Mouse (Mus musculus) embryonic stem cell, embryonic (primary cell): Measurements from ENCODE around the gene Dnaaf5.

ENCODE experiments used
- CTCF ChIA-PET, 4 experiments: fragments of 300-600 bp in 2 of 4; fragments of 350-600 bp in 2 of 4; sonication (Branson Sonifier 250); formaldehyde crosslinking; loops; one replicate each; lab custom pipeline; 2022; ENCODE audit warnings: inconsistent platforms in 2 of 4; lab: Charles Lee
- POLR2A ChIA-PET, 4 experiments: fragments of 300-600 bp in 2 of 4; fragments of 350-600 bp in 2 of 4; sonication (Branson Sonifier 250); formaldehyde crosslinking; loops; one replicate each; lab custom pipeline; 2022; ENCODE audit warnings: antibody characterized with exemption in 4 of 4, inconsistent platforms in 1 of 4; lab: Charles Lee

Gene Dnaaf5

DNA sequence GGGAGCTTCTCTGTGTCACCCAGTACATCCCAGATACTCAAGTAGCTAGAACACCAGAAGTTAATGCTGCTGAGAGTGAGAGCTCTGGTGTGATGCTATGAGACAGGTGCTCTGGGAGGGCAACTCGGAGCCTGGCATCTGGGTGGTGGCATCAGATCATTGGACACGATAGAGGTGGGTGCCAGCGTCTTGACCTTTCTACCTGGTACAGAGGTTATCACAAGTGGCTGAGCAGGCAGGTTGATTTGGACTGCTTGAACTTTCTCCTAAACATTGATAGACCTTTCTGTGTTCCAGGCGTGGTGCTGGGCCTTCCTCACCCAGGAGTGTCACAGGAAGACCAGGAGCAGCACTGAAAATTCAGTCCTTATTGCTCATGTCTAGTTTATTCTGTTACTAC is 77.2 kb downstream of the Dnaaf5 start:
- CTCF ChIA-PET: interaction anchor here in 2 of 4 experiments (0.7 to 1.3 kb wide), 2 partner anchors 24 to 27 kb away, joined by 3 to 4 read pairs; partner anchors contain the start of gene Sun1 (in 1 of the 2)
- POLR2A ChIA-PET: interaction anchor here in 1 of 4 experiments (1.2 to 1.9 kb wide), 3 partner anchors 10 to 25 kb away, joined by 5 read pairs; partner anchors contain the start of gene Get4

DNA sequence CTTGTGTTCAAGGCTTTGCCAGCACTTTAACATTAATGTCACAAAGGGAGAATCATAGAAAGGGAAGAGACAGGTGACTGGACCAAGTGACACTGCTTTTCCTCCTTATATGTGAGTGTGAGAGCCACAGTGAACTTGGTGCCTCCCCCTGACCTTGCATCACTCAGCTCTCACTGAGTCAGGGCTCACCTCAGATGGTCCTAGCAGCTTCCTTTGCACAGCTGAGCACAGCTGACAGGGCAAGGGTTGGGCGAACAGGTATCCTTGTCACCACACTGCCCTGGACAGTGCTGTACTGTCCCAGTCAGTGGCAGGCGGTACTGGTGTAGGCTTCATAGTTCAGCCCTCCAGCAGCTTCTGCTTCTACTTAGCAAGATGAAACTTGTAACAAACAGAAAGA is 77.6 kb downstream of the Dnaaf5 start:
- CTCF ChIA-PET: interaction anchor here in 3 of 4 experiments (0.7 to 1.3 kb wide), 3 partner anchors 24 to 69 kb away, joined by 3 to 4 read pairs (median 3); partner anchors contain the start of gene Sun1 (in 1 of the 3)
- POLR2A ChIA-PET: interaction anchor here in 1 of 4 experiments (0.6 to 1.8 kb wide), 2 partner anchors 10 to 43 kb away, joined by 3 to 5 read pairs; no protein-coding TSS in a partner anchor

DNA sequence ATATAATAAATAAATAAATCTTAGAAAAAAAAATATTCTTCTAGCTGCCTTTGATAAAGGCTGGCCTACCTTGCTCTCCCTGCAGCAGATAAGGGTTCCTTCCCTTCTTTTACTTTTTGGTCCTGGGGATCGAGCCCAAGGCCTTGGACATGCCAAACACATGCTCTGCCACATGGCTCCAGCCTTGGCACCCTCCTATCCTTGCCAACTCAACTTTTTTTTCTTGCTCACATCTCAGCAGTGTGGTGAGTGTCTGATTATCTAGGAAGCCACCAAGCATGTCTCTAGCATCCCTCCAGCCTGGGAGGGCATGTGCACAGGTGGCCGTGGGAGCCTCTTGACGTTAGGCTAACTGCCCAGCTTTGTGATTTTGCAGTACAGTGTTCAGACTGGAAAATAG is 78.3 kb downstream of the Dnaaf5 start:
- ChIA-PET CTCF (interaction anchor here in 2 of 4 experiments (0.7 to 1.3 kb wide), 2 partner anchors 28 to 69 kb away, joined by 3 read pairs; partner anchors contain the start of gene Sun1 (in 1 of the 2)), POLR2A (interaction anchor here in 1 of 4 experiments (0.6 to 1.8 kb wide), 3 partner anchors 9 to 43 kb away, joined by 3 to 5 read pairs (median 3); no protein-coding TSS in a partner anchor)

DNA sequence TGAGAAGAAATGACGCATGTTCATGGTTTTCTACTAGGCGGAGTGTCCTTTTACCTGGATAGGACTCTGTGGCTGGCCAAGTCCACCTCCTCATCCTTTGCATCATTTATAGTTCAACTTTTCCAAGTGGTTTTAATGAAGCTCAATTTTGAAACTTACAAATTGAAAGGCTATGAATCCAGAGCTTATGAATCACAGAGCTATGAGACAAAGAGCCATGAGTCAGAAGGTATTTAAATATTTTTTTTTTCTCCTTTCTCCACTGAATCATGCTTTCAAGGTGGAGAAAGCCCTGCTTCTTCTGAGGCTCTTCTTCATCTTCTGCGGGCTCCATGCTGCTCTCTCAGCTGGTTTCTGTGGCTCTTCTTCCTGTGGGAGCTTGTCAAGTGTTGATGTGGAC is 79.7 kb downstream of the Dnaaf5 start:
- POLR2A ChIA-PET: interaction anchor here in 3 of 4 experiments (0.6 to 1.6 kb wide), 4 partner anchors 8 to 208 kb away, joined by 3 to 4 read pairs (median 3); partner anchors contain the start of gene Get4 (in 2 of the 3)
- CTCF ChIA-PET: interaction anchor here in 1 of 4 experiments (0.6 kb wide), 1 partner anchor 53 kb away, joined by 3 read pairs; no protein-coding TSS in a partner anchor

DNA sequence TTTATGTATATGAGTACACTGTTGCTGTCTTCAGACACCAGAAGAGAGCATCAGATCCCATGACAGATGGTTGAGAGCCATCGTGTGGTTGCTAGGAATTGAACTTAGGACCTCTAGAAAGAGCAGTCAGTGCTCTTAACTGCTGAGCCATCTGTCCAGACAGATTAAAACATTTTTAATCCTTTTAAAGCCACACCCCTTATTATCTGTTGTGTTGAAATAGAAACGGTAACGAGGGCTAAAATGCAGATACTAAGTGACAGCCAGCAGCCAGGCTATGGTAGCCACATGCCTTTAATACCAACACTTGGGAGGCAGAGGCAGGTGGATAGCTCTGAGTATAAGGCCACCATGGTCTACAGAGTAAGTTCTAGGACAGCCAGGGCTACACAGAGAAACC is 82.1 kb downstream of the Dnaaf5 start:
- ChIA-PET POLR2A (interaction anchor here in 2 of 4 experiments (0.6 to 1.5 kb wide), 2 partner anchors 20 to 84 kb away, joined by 3 read pairs; partner anchors contain the start of gene Get4 (in 1 of the 2)), CTCF (no interaction called here)

DNA sequence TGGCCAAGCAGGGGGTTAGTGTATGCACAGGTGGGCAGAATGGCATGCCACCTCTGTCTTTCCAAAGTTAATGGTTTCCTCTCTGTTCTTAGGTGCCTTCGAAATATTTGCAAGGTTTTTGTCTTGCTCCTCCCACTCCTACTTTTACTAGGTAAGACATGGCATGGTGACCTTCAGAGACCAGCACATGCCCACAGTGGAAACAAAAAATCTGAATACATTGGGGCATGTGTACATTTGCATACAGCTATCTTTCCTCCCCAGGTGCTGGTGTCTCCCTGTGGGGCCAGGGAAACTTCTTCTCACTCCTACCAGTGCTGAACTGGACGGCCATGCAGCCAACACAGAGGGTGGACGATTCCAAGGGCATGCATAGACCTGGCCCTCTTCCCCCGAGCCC is 84.4 kb downstream of the Dnaaf5 start:
- CTCF ChIA-PET: no interaction called here
- POLR2A ChIA-PET: interaction anchor here in 2 of 4 experiments (0.9 to 1.9 kb wide), 3 partner anchors 15 to 21 kb away, joined by 3 to 4 read pairs (median 3); partner anchors contain the start of gene Get4 (in 1 of the 2)
